Mouse (Mus musculus) kidney, postnatal 0 days (tissue): ENCODE data around the gene Cypt3. TPM values are rescaled to one million over a fixed set of nuclear protein-coding genes. Genes with fewer than 3 reads are reported as not detected.

Experiments
- ATAC-seq: fragments of 200-750 bp; cut with Nextera tagmentation; replicated peaks from 2 replicates; pipeline ENCODE4 v1.8.0; 2017; ENCODE audit warnings: low read depth, moderate number of reproducible peaks, moderate TSS enrichment, moderate library complexity; ENCODE audit not compliant: low FRiP score
- DNase-seq: peaks from one replicate; pipeline ENCODE4 v3.0.0-alpha.2; 2016; ENCODE audit warnings: low spot score
- H3K27ac ChIP-seq: fragments of 300-500 bp; sonication (generic); 2 replicates; pipeline ENCODE4 v1.5.1; 2014; ENCODE audit warnings: mild to moderate bottlenecking
- H3K27me3 ChIP-seq: fragments of 300-500 bp; sonication (generic); 2 replicates; pipeline ENCODE4 v1.6.1; 2014; ENCODE audit warnings: low read length, mixed read lengths; ENCODE audit not compliant: insufficient read depth
- H3K36me3 ChIP-seq: fragments of 300-500 bp; sonication (generic); 2 replicates; pipeline ENCODE4 v1.6.1; 2014; ENCODE audit warnings: low read length, mixed read lengths; ENCODE audit not compliant: insufficient read depth
- H3K4me1 ChIP-seq: fragments of 300-500 bp; sonication (generic); replicated peaks from 2 replicates; pipeline ENCODE4 v1.6.1; 2014; ENCODE audit warnings: antibody characterized with exemption, low read length, mixed read lengths; ENCODE audit not compliant: insufficient read depth
- H3K4me2 ChIP-seq: fragments of 300-500 bp; sonication (generic); 2 replicates; pipeline ENCODE4 v1.6.1; 2014; ENCODE audit warnings: mild to moderate bottlenecking, low read length, moderate library complexity, mixed read lengths
- H3K4me3 ChIP-seq: fragments of 300-500 bp; sonication (generic); replicated peaks from 2 replicates; pipeline ENCODE4 v1.5.1; 2014; ENCODE audit warnings: low read depth, low read length
- H3K9ac ChIP-seq: fragments of 300-500 bp; sonication (generic); 2 replicates; pipeline ENCODE4 v1.6.1; 2014; ENCODE audit warnings: low read depth, low read length
- H3K9me3 ChIP-seq: fragments of 300-500 bp; sonication (generic); replicated peaks from 2 replicates; pipeline ENCODE4 v1.6.1; 2016; ENCODE audit warnings: low read length, inconsistent platforms, mixed read lengths
- CTCF ChIP-seq: IDR thresholded peaks from 2 replicates; pipeline ENCODE4 v1.5.1; 2016; ENCODE audit warnings: antibody characterized with exemption, low read depth, mild to moderate bottlenecking, moderate library complexity
- WGBS: fragments of 180-500 bp; shearing (Covaris S2); extraction: QIAGEN DNeasy Blood & Tissue Kit; methylation state at CpG from one replicate; pipeline ENCODE4 v1.1.7; 2014; 5-methylcytosine and 5-hydroxymethylcytosine counted together
- polyA plus RNA-seq: library from polyadenylated mRNA; unstranded; fragments of >200 nt; fragmentation: Nextera tagmentation; extraction: Ambion mirVana; gene quantifications from 2 replicates; pipeline ENCODE4 v1.2.1, GENCODE M21; 2015

Gene Cypt3
- not detected in 2 replicates for polyA plus RNA-seq

GRCm38 (mm10) chrX:153558293-153558692 is at the start of gene Cypt3:
Gene Cypt3, plus strand, starts transcription at chrX:153558593.
- H3K27me3 ChIP-seq, result no peaks in the 10 kb centered on the region
- H3K4me2 ChIP-seq, result no peak within 1 kb of the TSS
- ATAC-seq (no peak), DNase-seq (no peak)
- H3K9me3 ChIP-seq, result no peaks in the 10 kb centered on the region
- WGBS, result 77% methylated on average over 7 of the region's 7 CpGs
- no peak within 1 kb of the TSS for H3K27ac ChIP-seq
- no peak for TF ChIP-seq CTCF
- no peak within 1 kb of the TSS for H3K4me3 ChIP-seq
- H3K36me3 ChIP-seq, result no peaks in the 10 kb centered on the region
- H3K9ac ChIP-seq, result no peak within 1 kb of the TSS
- no peaks in the 10 kb centered on the region for H3K4me1 ChIP-seq

- WGBS, result 82% methylated on average over 5 of the region's 5 CpGs
- H3K4me3 ChIP-seq, result no peak overlapping the region
- no peaks in the 10 kb centered on the region for H3K36me3 ChIP-seq
- H3K4me2 ChIP-seq, result no peak overlapping the region
- H3K27ac ChIP-seq, result no peak overlapping the region
- no peaks in the 10 kb centered on the region for H3K9me3 ChIP-seq
- H3K4me1 ChIP-seq, result no peaks in the 10 kb centered on the region
- TF ChIP-seq CTCF, result no peak
- ATAC-seq (no peak), DNase-seq (no peak)
- no peaks in the 10 kb centered on the region for H3K27me3 ChIP-seq
- no peak overlapping the region for H3K9ac ChIP-seq
Observed at GRCm38 (mm10) chrX:153515491-153515890, 42.9 kb upstream of the Cypt3 start.

- WGBS, result 29% methylated on average over 2 of the region's 2 CpGs
- Histone ChIP-seq H3K27me3 (no peaks in the 10 kb centered on the region), H3K4me3 (no peak overlapping the region), H3K27ac (no peak overlapping the region), H3K4me2 (no peak overlapping the region), H3K36me3 (no peaks in the 10 kb centered on the region), H3K9me3 (no peaks in the 10 kb centered on the region), H3K9ac (no peak overlapping the region), H3K4me1 (no peaks in the 10 kb centered on the region)
- DNase-seq (peak; percentile 20), ATAC-seq (no peak)
- TF ChIP-seq CTCF, result peak; percentile 57
Observed at GRCm38 (mm10) chrX:153528399-153528798, 30.0 kb upstream of the Cypt3 start.

DNA sequence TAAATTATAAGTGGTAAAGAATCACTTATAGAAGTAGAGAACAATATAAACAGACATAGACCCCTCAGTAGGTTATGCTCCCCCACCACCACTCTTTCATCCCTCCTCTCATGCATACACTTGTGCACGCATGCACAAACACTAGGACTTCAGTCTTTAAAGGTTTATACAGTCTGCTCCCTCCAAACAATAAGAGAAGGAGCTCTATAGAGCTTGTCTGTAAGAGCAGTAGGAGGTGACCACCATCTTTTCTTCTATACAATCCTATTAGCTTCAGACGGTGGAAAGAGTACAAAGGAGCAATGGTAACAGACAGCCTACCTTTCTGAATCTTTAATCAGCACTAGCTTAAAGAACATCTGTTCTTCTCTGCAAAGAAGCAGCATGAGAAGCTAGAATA is 1.8 kb upstream of the Cypt3 start:
- Histone ChIP-seq H3K36me3 (no peaks in the 10 kb centered on the region), H3K4me1 (no peaks in the 10 kb centered on the region), H3K27ac (no peak overlapping the region), H3K9ac (no peak overlapping the region), H3K4me3 (no peak overlapping the region), H3K4me2 (no peak overlapping the region), H3K27me3 (no peaks in the 10 kb centered on the region), H3K9me3 (no peaks in the 10 kb centered on the region)
- no peak for DNase-seq
- 79% methylated on average over 2 of the region's 2 CpGs for WGBS
- TF ChIP-seq CTCF, result no peak
- ATAC-seq, result no peak

DNA sequence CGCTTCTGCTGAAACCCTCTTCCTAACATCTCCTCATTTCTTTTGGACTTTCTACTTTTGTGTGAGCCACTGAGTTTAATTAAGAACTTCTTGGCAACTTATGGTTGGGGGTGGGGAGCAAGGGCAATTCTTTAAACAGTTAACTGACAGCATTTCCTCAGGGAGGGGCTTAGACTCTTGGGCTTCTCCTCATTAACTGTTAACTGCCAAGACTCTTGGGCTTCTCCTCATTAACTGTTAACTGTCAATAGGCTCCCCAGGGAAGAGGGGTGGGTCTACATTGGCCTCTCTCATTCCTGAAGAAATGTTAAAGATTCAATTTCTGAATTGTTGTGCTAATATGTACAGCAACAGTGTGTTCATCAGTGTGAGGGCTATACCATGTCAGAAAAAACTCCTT is 6.3 kb downstream of the Cypt3 start:
- Histone ChIP-seq H3K4me2 (no peak overlapping the region), H3K9ac (no peak overlapping the region), H3K27me3 (no peaks in the 10 kb centered on the region), H3K27ac (no peak overlapping the region), H3K9me3 (no peaks in the 10 kb centered on the region), H3K36me3 (no peaks in the 10 kb centered on the region), H3K4me1 (no peaks in the 10 kb centered on the region), H3K4me3 (no peak overlapping the region)
- DNase-seq, result no peak
- no peak for ATAC-seq
- WGBS, result 74% methylated on average over 1 of the region's 1 CpGs
- no peak for TF ChIP-seq CTCF

DNA sequence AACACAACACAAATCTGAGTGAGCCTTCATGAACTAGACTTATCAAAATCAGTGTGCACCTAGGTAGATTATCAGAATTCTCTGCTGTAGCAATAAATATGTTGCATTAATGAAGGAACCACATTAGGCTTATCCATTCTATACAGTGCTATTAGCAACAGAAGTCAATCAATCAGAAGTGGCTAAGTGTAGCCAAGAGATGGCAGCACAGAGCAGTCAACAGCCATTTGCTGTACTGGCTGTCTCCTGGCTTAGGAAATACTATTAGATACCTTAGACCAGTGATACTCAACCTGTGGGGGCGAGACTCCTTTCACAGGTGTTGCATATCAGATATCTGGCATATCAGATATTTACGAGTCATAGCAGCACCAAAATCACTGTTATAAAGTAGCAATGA is 41.2 kb downstream of the Cypt3 start:
- 63% methylated on average over 2 of the region's 2 CpGs for WGBS
- Histone ChIP-seq H3K27me3 (no peaks in the 10 kb centered on the region), H3K4me3 (no peak overlapping the region), H3K27ac (no peak overlapping the region), H3K36me3 (no peaks in the 10 kb centered on the region), H3K4me2 (no peak overlapping the region), H3K9ac (no peak overlapping the region), H3K9me3 (no peaks in the 10 kb centered on the region), H3K4me1 (no peaks in the 10 kb centered on the region)
- TF ChIP-seq CTCF, result peak; percentile 44; the same call in 1 of the 2 replicates
- DNase-seq, result no peak
- ATAC-seq, result no peak

Other genes starting within 250 kb of the Cypt3 start
- 16.9 and 20.7 TPM in 2 replicates for gene Ubqln2, start 60.4 kb upstream of the Cypt3 start, polyA plus RNA-seq
- gene Kctd12b, start 137.8 kb downstream of the Cypt3 start, polyA plus RNA-seq, result 10.1 and 11.3 TPM in 2 replicates
- gene Nbdy, start 165.0 kb downstream of the Cypt3 start, polyA plus RNA-seq, result 132 and 133 TPM in 2 replicates